Mouse (Mus musculus) kidney, postnatal 36 days (tissue): ENCODE results near the gene Sptlc3.
A peak's percentile ranks its signal among the peaks of the same experiment; 100 is the strongest.

ENCODE experiments used
- DNase-seq, 2 experiments: peaks; one replicate each; pipeline ENCODE4 v3.0.0; 2021 to 2022; ENCODE audit warnings: mixed read lengths in 2 of 2

Gene Sptlc3

GRCm38 (mm10) chr2:139641757-139642385, 148.2 kb downstream of the Sptlc3 start:
- no peak for DNase-seq

DNA sequence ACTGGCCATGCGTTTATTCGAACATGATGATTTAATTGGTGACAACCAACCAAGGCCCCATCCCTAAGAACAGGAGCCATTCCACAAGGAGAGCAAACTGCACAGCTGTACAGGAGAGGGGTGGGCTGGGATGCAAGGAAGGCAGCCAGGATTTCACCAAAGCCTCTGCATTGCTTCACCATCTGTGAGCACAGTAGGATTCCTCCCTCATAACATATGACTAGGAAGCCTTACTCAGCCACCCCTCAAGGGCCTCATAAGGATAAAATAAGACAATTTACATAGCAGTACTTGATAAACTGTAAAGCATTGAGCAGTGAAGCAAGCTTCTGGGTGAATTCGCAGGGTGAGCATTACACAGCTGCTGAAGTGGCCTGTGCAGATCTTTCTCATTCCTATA, 155.8 kb downstream of the Sptlc3 start:
- DNase-seq, result no peak

GRCm38 (mm10) chr2:139656750-139657149, 163.0 kb downstream of the Sptlc3 start:
- DNase-seq, result no peak

DNA sequence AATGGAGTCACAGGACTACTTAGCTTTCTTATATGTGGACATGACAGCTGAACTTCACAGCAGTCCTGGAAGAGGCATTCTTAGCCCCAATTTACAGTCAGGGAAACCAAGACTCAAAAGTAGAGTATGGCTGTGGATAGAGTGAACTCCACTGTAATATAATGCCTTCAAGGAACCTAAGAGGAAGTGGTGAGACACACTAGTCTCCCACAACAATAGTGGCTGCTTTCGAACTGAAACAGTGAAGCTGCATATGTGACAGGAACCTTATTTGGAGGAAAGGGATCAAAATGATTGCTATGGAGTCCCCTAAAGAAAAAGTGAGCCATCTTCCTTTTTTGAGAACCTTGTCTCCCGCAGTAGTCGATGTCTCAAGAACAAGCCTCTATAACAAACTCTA, 178.1 kb downstream of the Sptlc3 start:
- DNase-seq, result no peak

DNA sequence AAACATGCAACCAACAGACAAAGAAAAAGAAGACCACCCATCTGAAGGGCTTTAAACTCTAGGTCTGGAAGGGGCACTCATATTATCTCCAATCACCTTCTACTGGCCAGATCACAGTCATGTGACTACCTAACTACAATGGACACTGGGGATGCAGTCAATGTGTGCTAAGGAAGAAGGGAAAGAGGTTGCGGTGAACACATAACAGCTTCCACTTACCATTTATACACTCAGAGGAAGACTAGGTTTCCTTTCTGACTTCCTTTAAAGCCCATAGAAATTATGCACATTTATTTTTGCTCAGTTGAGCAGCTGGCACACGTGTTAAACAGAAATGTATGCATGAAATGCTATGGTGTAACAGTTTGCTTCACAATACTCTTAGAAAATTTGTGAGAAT, 178.7 kb downstream of the Sptlc3 start:
- no peak for DNase-seq

DNA sequence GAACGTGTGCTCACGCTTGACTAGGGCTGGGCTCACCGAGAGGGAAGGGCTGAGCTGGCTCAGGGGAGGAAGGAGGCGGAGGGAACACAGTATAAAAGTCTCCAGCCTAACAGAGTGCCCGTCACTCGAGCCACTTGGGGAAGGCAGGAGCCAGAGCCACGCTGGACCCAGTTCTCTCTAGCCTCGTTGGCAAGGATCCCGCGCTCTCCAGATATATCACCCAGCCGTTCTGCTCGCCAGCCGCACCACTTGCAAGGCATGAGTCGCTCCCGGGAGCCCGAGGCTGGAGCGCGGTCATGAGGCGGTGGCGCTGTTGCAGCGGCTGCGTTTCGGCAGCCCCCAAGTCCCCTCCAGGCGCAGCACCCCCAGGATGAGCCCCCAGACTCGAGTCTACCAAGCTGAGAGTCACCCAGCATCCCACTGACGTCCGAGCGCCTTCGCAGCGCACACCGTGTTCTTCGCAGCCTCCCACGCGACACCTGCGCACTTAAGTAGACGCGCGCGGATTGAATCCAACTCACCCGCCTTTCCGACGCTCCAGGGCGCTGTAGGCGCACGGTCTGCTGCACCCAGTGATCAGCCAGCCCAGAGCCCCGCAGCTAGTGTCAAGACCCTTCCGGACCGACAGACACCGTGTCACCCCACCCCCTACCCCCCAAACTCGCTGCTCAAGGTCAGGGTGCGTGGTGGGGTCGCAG, 183.5 kb downstream of the Sptlc3 start:
- DNase-seq, result peak; percentile 54 to 73

DNA sequence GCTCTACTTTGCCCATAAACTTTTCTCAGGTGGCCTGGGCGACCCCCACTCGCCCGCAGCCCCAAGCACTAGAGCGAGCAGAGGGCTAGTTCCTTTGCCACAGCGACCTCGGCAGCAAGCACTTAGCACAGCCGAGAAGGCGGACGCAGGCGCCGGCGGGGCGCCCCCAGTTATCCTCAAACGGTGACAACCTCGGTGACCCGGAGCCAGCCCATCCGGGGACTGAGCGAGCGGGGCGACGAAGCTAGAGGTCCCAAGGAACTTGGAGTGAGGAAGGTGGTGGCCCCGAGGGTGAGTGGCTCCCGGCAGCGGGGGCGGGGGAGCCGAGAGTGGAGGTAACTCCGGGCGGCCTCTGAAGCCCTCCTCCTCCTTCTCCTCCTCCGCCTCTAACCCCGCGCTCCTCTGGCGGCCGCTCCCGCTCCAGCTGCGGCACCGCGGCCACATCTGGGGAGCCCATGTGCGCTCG, 184.1 kb downstream of the Sptlc3 start, which contains the start of gene Ism1:
TSS of gene Ism1 (plus strand) at position 370 of the 466 bp plus-strand sequence.
- peak; percentile 5 to 43 for DNase-seq

GRCm38 (mm10) chr2:139678275-139679140, 184.8 kb downstream of the Sptlc3 start:
- DNase-seq, result peak; percentile 18 to 63

DNA sequence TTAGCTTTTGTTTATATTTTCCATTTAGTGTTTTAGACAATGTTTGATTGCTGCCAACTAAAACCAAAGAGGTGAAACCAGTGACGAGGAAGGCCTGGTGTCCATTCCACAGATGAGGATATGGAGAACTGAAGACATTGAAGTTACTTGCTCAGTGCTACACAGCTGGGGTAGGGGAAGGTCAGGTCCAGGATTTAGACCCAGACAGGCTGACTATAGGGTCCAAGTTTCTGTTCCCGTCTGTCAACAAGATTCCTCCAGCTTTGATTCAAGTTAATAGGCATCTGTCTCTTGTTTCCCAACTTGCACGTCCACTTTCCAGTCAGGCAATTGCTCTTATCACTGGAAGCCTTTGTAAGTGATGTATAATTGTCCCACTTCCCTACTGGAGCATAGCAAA, 188.8 kb downstream of the Sptlc3 start:
- DNase-seq, result no peak
